21 mouse cellular contexts compared by ENCODE assay signal in genomic region chr5:35516781-35517180, GRCm38 (mm10). TPM values are rescaled to one million over a fixed set of nuclear protein-coding genes. Genes with fewer than 3 reads are reported as not detected.
DNase-seq lines count a peak whose midpoint lies in the region; TF ChIP-seq lines count a peak whose summit lies in the region.
"Had no signal": no experiment of that assay in that cellular context is flagged by ENCODE, and none has a peak within 500 bp of the region (broad histone marks: within the 10 kb centered on the region; RNA-seq: fewer than 3 reads in every experiment).

No protein-coding gene starts in this region.

- 84% methylated on average over 11 of the region's 11 CpGs for WGBS in thymus, adult 2 months

- DNase-seq in adrenal gland, postnatal 10 days = peak; percentile 35
- no peak for DNase-seq in adrenal gland, adult 18-20 months (ENCODE audit: low spot score in 2 of 2)
- DNase-seq in 3134 (ENCODE audit: extremely low read depth, insufficient read length, low spot score) (peak; percentile 18), MN1 (ENCODE audit: low spot score) (peak; percentile 66)
- peak; percentile 64 for DNase-seq in adrenal gland, postnatal 25 days
- DNase-seq in testis, postnatal 10 days (ENCODE audit: low spot score) = no peak
- no peak for DNase-seq in thymus, adult 2 months
- DNase-seq: B cell, adult 2 months; cerebellum, adult 11 months; cerebellum, adult 8-10 months; cerebellum, postnatal 14 days; gastrocnemius, postnatal 25 days; heart, adult 11 months; heart, postnatal 36 days; kidney, adult 8-10 months had no signal

- H3K27ac ChIP-seq in thymus, adult 2 months (ENCODE audit: control insufficient read depth, insufficient read depth, low read length) = no peak overlapping the region
- H3K27ac ChIP-seq: embryonic facial prominence, embryonic 12.5 days; forebrain, embryonic 15.5 days; heart, embryonic 13.5 days; hindbrain, embryonic 12.5 days had no signal

- TF ChIP-seq CTCF in thymus, adult 2 months (IDR thresholded peaks at IDR 0.05; ENCODE audit: borderline replicate concordance, control insufficient read depth, extremely low read depth, insufficient read depth, low read length, poor library complexity) = no peak

- H3K4me3 ChIP-seq in thymus, adult 2 months (ENCODE audit: control insufficient read depth, insufficient read depth, low read length) = no peak overlapping the region
- H3K4me3 ChIP-seq: embryonic facial prominence, embryonic 12.5 days; forebrain, embryonic 15.5 days; heart, embryonic 13.5 days; hindbrain, embryonic 12.5 days had no signal

- no peaks in the 10 kb centered on the region for H3K27me3 ChIP-seq in thymus, adult 2 months (ENCODE audit: control insufficient read depth, insufficient read depth, low read length)
- H3K27me3 ChIP-seq: forebrain, embryonic 15.5 days had no signal

- H3K4me1 ChIP-seq in thymus, adult 2 months (replicated peaks; ENCODE audit: control insufficient read depth, insufficient read depth, low read length) = no peaks in the 10 kb centered on the region
- H3K4me1 ChIP-seq: embryonic facial prominence, embryonic 12.5 days; forebrain, embryonic 15.5 days; heart, embryonic 13.5 days; hindbrain, embryonic 12.5 days had no signal

- TF ChIP-seq POLR2A in thymus, adult 2 months (IDR thresholded peaks at IDR 0.05; ENCODE audit: control insufficient read depth, extremely low read depth, insufficient read depth, low read length, poor library complexity) = no peak

- no peaks in the 10 kb centered on the region for H3K36me3 ChIP-seq in thymus, adult 2 months (ENCODE audit: control insufficient read depth, insufficient read depth, low read length)
- H3K36me3 ChIP-seq: embryonic facial prominence, embryonic 12.5 days; forebrain, embryonic 15.5 days; heart, embryonic 13.5 days; hindbrain, embryonic 12.5 days had no signal

RNA-seq across cellular contexts. Expression of gene Cpz, which starts 8.7 kb away (rescaled TPM):
- total RNA-seq in adrenal gland, postnatal 10 days (2021) = 1 to 10 TPM; 7.8 to 8.3 TPM
- 1 to 10 TPM in 1 of 2 experiments, under 1 TPM in 1; 0.35 to 1.1 TPM for total RNA-seq in adrenal gland, adult 18-20 months (2021)
- total RNA-seq in adrenal gland, postnatal 25 days (2021) = 0.76 and 0.81 TPM in 2 replicates
- 1.0 and 1.6 TPM in 2 replicates for polyA plus RNA-seq in thymus, adult 2 months (2012; rRNA removed)
- total RNA-seq: common myeloid progenitor, adult 5-6 weeks had no signal
- polyA plus RNA-seq: inflammation-experienced regulatory T-cells, adult 6 months had no signal

RNA-seq across cellular contexts. Expression of gene Trmt44, which starts 58.1 kb away (rescaled TPM):
- 1 to 10 TPM; 5.6 to 7.9 TPM for total RNA-seq in adrenal gland, postnatal 10 days (2021)
- total RNA-seq in adrenal gland, adult 18-20 months (2021) = 1 to 10 TPM; 7.1 to 7.7 TPM
- 7.3 and 9.0 TPM in 2 replicates for total RNA-seq in adrenal gland, postnatal 25 days (2021)
- polyA plus RNA-seq in thymus, adult 2 months (2012; rRNA removed) = 9.2 and 9.8 TPM in 2 replicates

Comparison
In these comparisons a context has a peak if more than half of its experiments do, and no peak if none do; other contexts are left out.
1. DNase-seq: peak in adrenal gland, postnatal 10 days (single experiment), 3134 (single experiment), MN1 (single experiment) and adrenal gland, postnatal 25 days (single experiment); none in adrenal gland, adult 18-20 months (0 of 2), testis, postnatal 10 days (single experiment) and thymus, adult 2 months (single experiment).